In genomic region chr2:120139091-120139490, GRCm38 (mm10) we compare ENCODE assay signal across 13 mouse cellular contexts.
"Had no signal": no experiment of that assay in that cellular context is flagged by ENCODE, and none has a peak within 500 bp of the region (broad histone marks: within the 10 kb centered on the region; RNA-seq: fewer than 3 reads in every experiment).

No protein-coding gene starts in this region.

- H3K4me2 ChIP-seq: limb, embryonic 15.5 days; liver, embryonic 12.5 days; lung, embryonic 14.5 days; midbrain, embryonic 12.5 days; stomach, embryonic 15.5 days had no signal

- H3K27me3 ChIP-seq: limb, embryonic 15.5 days; liver, embryonic 12.5 days; megakaryocyte, embryonic 14.5 days; midbrain, embryonic 12.5 days; stomach, embryonic 15.5 days had no signal

- H3K4me1 ChIP-seq: midbrain, embryonic 12.5 days had no signal

- H3K36me3 ChIP-seq: limb, embryonic 15.5 days; liver, embryonic 12.5 days; midbrain, embryonic 12.5 days; stomach, embryonic 15.5 days had no signal

- H3K27ac ChIP-seq: left cerebral cortex, adult 2 months; limb, embryonic 15.5 days; liver, embryonic 12.5 days; midbrain, embryonic 12.5 days; stomach, embryonic 15.5 days had no signal

- H3K4me3 ChIP-seq: left cerebral cortex, adult 2 months; limb, embryonic 15.5 days; liver, embryonic 12.5 days; megakaryocyte, embryonic 14.5 days; midbrain, embryonic 12.5 days; stomach, embryonic 15.5 days had no signal

- ATAC-seq: liver, embryonic 12.5 days had no signal

- H3K9ac ChIP-seq: limb, embryonic 15.5 days; liver, embryonic 12.5 days; lung, embryonic 14.5 days; midbrain, embryonic 12.5 days; stomach, embryonic 15.5 days had no signal

- H3K9me3 ChIP-seq: limb, embryonic 15.5 days; liver, embryonic 12.5 days; megakaryocyte, embryonic 14.5 days; midbrain, embryonic 12.5 days; stomach, embryonic 15.5 days had no signal

- DNase-seq: kidney, postnatal 25 days; lung, embryonic 14.5 days; lung, postnatal 10 days; lung, postnatal 4 days; right cerebral cortex, postnatal 14 days; thymus, adult 2 months; thymus, postnatal 25 days had no signal
